In genomic region chr11:3278351-3278750, GRCm38 (mm10) we compare ENCODE assay signal across 26 mouse cellular contexts.
"Had no signal": no experiment of that assay in that cellular context is flagged by ENCODE, and none has a peak within 500 bp of the region (broad histone marks: within the 10 kb centered on the region; RNA-seq: fewer than 3 reads in every experiment).

No protein-coding gene starts in this region.

- H3K4me2 ChIP-seq: heart, embryonic 12.5 days; hindbrain, embryonic 12.5 days; hindbrain, embryonic 14.5 days; intestine, embryonic 15.5 days; limb, embryonic 12.5 days; liver, embryonic 11.5 days; liver, embryonic 13.5 days had no signal

- DNase-seq: gastrocnemius, postnatal 10 days; gastrocnemius, postnatal 25 days; heart, adult 18-20 months; heart, postnatal 10 days; heart, postnatal 4 days; kidney, adult 18-20 months; kidney, adult 8-10 months; kidney, postnatal 25 days; kidney, postnatal 4 days; liver; liver, embryonic 13.5 days had no signal

- H3K4me3 ChIP-seq: heart, embryonic 10.5 days; heart, embryonic 12.5 days; hindbrain, embryonic 10.5 days; hindbrain, embryonic 12.5 days; intestine, embryonic 15.5 days; layer of hippocampus, adult 2 months; left cerebral cortex, adult 2 months; limb, embryonic 10.5 days; limb, embryonic 12.5 days; liver, embryonic 13.5 days had no signal

- H3K9ac ChIP-seq: heart, embryonic 12.5 days; hindbrain, embryonic 12.5 days; hindbrain, embryonic 14.5 days; intestine, embryonic 15.5 days; limb, embryonic 12.5 days; liver, embryonic 13.5 days had no signal

- H3K4me1 ChIP-seq: heart, embryonic 10.5 days; heart, embryonic 12.5 days; hindbrain, embryonic 10.5 days; hindbrain, embryonic 12.5 days; intestine, embryonic 15.5 days; limb, embryonic 10.5 days; limb, embryonic 12.5 days; liver, embryonic 13.5 days had no signal

- H3K27me3 ChIP-seq: heart, embryonic 12.5 days; hindbrain, embryonic 12.5 days; intestine, embryonic 15.5 days; limb, embryonic 12.5 days; liver, embryonic 13.5 days had no signal

- H3K27ac ChIP-seq: heart, embryonic 10.5 days; hindbrain, embryonic 10.5 days; hindbrain, embryonic 12.5 days; hindbrain, embryonic 14.5 days; intestine, embryonic 15.5 days; kidney, postnatal 0 days; layer of hippocampus, adult 2 months; left cerebral cortex, adult 2 months; limb, embryonic 10.5 days; limb, embryonic 12.5 days; liver, embryonic 13.5 days had no signal

- H3K9me3 ChIP-seq: intestine, embryonic 15.5 days had no signal

- ATAC-seq: hindbrain, embryonic 16.5 days; inflammation-experienced regulatory T-cells, adult 6 months; intestine, embryonic 15.5 days; intestine, postnatal 0 days had no signal

- H3K36me3 ChIP-seq: heart, embryonic 12.5 days; hindbrain, embryonic 10.5 days; hindbrain, embryonic 12.5 days; intestine, embryonic 15.5 days; limb, embryonic 10.5 days; limb, embryonic 12.5 days; liver, embryonic 13.5 days had no signal
